Comparison of ENCODE assay signal across 10 mouse cellular contexts in genomic region chr5:111675673-111676261, GRCm38 (mm10). TPM values are rescaled to one million over a fixed set of nuclear protein-coding genes. Genes with fewer than 3 reads are reported as not detected.
DNase-seq lines count a peak whose midpoint lies in the region; ATAC-seq and TF ChIP-seq lines count a peak whose summit lies in the region.
"Had no signal": no experiment of that assay in that cellular context is flagged by ENCODE, and none has a peak within 500 bp of the region (broad histone marks: within the 10 kb centered on the region; RNA-seq: fewer than 3 reads in every experiment).

No protein-coding gene starts in this region.

- H3K4me1 ChIP-seq in embryonic facial prominence, embryonic 13.5 days, result peaks cover 79% of the 10 kb centered on the region
- peaks cover 30% of the 10 kb centered on the region for H3K4me1 ChIP-seq in heart, embryonic 10.5 days
- peaks cover 9% of the 10 kb centered on the region; the same call in 1 of the 2 replicates for H3K4me1 ChIP-seq in lung, postnatal 0 days (ENCODE audit: insufficient read depth, low read depth, low read length)
- H3K4me1 ChIP-seq in stomach, embryonic 16.5 days (ENCODE audit: control insufficient read depth, insufficient read depth, low read length), result peaks cover 30% of the 10 kb centered on the region

- no peaks in the 10 kb centered on the region for H3K36me3 ChIP-seq in embryonic facial prominence, embryonic 13.5 days
- no peaks in the 10 kb centered on the region for H3K36me3 ChIP-seq in heart, embryonic 10.5 days
- H3K36me3 ChIP-seq in lung, postnatal 0 days (ENCODE audit: insufficient read depth, low read length), result no peaks in the 10 kb centered on the region
- H3K36me3 ChIP-seq in stomach, embryonic 16.5 days (ENCODE audit: control insufficient read depth, insufficient read depth, low read length), result no peaks in the 10 kb centered on the region

- no peaks in the 10 kb centered on the region; the same call in 1 of the 2 replicates for H3K27me3 ChIP-seq in embryonic facial prominence, embryonic 13.5 days
- peaks cover 58% of the 10 kb centered on the region for H3K27me3 ChIP-seq in heart, embryonic 10.5 days (ENCODE audit: insufficient read depth, poor library complexity, severe bottlenecking)
- no peaks in the 10 kb centered on the region for H3K27me3 ChIP-seq in lung, postnatal 0 days (replicated peaks; ENCODE audit: insufficient read depth, low read length)
- no peaks in the 10 kb centered on the region for H3K27me3 ChIP-seq in stomach, embryonic 16.5 days (ENCODE audit: control insufficient read depth, insufficient read depth, low read length)

- no peaks in the 10 kb centered on the region for H3K9me3 ChIP-seq in embryonic facial prominence, embryonic 13.5 days
- no peaks in the 10 kb centered on the region for H3K9me3 ChIP-seq in heart, embryonic 10.5 days
- H3K9me3 ChIP-seq in lung, postnatal 0 days (ENCODE audit: low read length), result no peaks in the 10 kb centered on the region
- H3K9me3 ChIP-seq in stomach, embryonic 16.5 days (replicated peaks; ENCODE audit: control insufficient read depth, low read length), result no peaks in the 10 kb centered on the region

- no peak overlapping the region for H3K9ac ChIP-seq in embryonic facial prominence, embryonic 13.5 days
- H3K9ac ChIP-seq in lung, postnatal 0 days (replicated peaks; ENCODE audit: low read depth), result no peak overlapping the region
- H3K9ac ChIP-seq in stomach, embryonic 16.5 days (ENCODE audit: low read length), result peak overlapping the region; percentile 44

- no peak overlapping the region for H3K4me3 ChIP-seq in embryonic facial prominence, embryonic 13.5 days
- no peak overlapping the region for H3K4me3 ChIP-seq in heart, embryonic 10.5 days
- H3K4me3 ChIP-seq in lung, postnatal 0 days (ENCODE audit: low read depth, low read length), result no peak overlapping the region
- H3K4me3 ChIP-seq in stomach, embryonic 16.5 days (replicated peaks; ENCODE audit: low read length), result no peak overlapping the region

- DNase-seq in left cerebral cortex, postnatal 14 days (ENCODE audit: low spot score in 2 of 2), result peak; percentile 48 to 51
- no peak for DNase-seq in left cerebral cortex, adult 8-10 months (ENCODE audit: low spot score in 2 of 2)
- DNase-seq in heart, embryonic 10.5 days (ENCODE audit: low spot score), result peak; percentile 86
- peak; percentile 61 to 73 for DNase-seq in kidney, adult 8-10 months
- DNase-seq in lung, postnatal 0 days (ENCODE audit: low spot score), result peak; percentile 88

- 4% methylated on average over 8 of the region's 8 CpGs for WGBS in embryonic facial prominence, embryonic 13.5 days
- 15% methylated on average over 8 of the region's 8 CpGs for WGBS in heart, embryonic 10.5 days
- WGBS in lung, postnatal 0 days, result 9% methylated on average over 8 of the region's 8 CpGs
- 7% methylated on average over 8 of the region's 8 CpGs for WGBS in stomach, embryonic 16.5 days

- intact Hi-C loops in left cerebral cortex, postnatal 14 days (cut with DNase I), result no loop called here

- no peak for TF ChIP-seq EP300 in lung, postnatal 0 days (IDR thresholded peaks at IDR 0.05)

- peak; percentile 69 for TF ChIP-seq CTCF in lung, postnatal 0 days (IDR thresholded peaks at IDR 0.05)

- peak overlapping the region; percentile 80 for H3K27ac ChIP-seq in embryonic facial prominence, embryonic 13.5 days
- H3K27ac ChIP-seq in heart, embryonic 10.5 days, result peak overlapping the region; percentile 70
- H3K27ac ChIP-seq in lung, postnatal 0 days (ENCODE audit: low read length), result peak overlapping the region; percentile 51
- H3K27ac ChIP-seq in stomach, embryonic 16.5 days (ENCODE audit: low read length), result peak overlapping the region; percentile 86

- H3K4me2 ChIP-seq in embryonic facial prominence, embryonic 13.5 days, result peak overlapping the region; percentile 14; the same call in 1 of the 2 replicates
- H3K4me2 ChIP-seq in lung, postnatal 0 days (replicated peaks; ENCODE audit: low read depth, low read length), result no peak overlapping the region
- H3K4me2 ChIP-seq in stomach, embryonic 16.5 days (ENCODE audit: low read depth, low read length), result no peak overlapping the region

- peak; percentile 82 for ATAC-seq in embryonic facial prominence, embryonic 13.5 days (ENCODE audit: insufficient number of reproducible peaks, insufficient read depth, low FRiP score, low TSS enrichment, low read depth)
- ATAC-seq in lung, postnatal 0 days, result peak; percentile 85
- peak; percentile 87 for ATAC-seq in stomach, embryonic 16.5 days (ENCODE audit: insufficient read depth, low FRiP score)
- no peak for ATAC-seq in CD4-positive, CD25-positive, alpha-beta regulatory T cell, adult 4 months

RNA-seq across cellular contexts. Expression of gene Gm26897, which starts 58.0 kb away (rescaled TPM):
- not detected for total RNA-seq in left cerebral cortex, postnatal 14 days (2021)
- total RNA-seq in left cerebral cortex, adult 8-10 months (2022), result not detected
- not detected in 2 replicates for polyA plus RNA-seq in embryonic facial prominence, embryonic 13.5 days (2015; fragmentation: Nextera tagmentation; extraction: Ambion mirVana)
- not detected in 2 replicates for polyA plus RNA-seq in heart, embryonic 10.5 days (2016; fragmentation: Nextera tagmentation; extraction: Ambion mirVana)
- polyA plus RNA-seq in lung, postnatal 0 days (2015; fragmentation: Nextera tagmentation; extraction: Ambion mirVana), result not detected in 2 replicates
- polyA plus RNA-seq in stomach, embryonic 16.5 days (2015; fragmentation: Nextera tagmentation; extraction: Ambion mirVana), result not detected in 2 replicates
- polyA plus RNA-seq in CD4-positive, CD25-positive, alpha-beta regulatory T cell, adult 4 months (2017; shearing (Covaris generic)), result not detected
- total RNA-seq: layer of hippocampus, adult 18-20 months; MEL had no signal

Comparison
In these comparisons a context has a peak if more than half of its experiments do, and no peak if none do; other contexts are left out.
1. DNase-seq: peak in left cerebral cortex, postnatal 14 days (2 of 2), heart, embryonic 10.5 days (single experiment), kidney, adult 8-10 months (2 of 2) and lung, postnatal 0 days (single experiment); none in left cerebral cortex, adult 8-10 months (0 of 2).
2. Peak in every context shown above with its lines, with median percentiles within 50 percentile points of each other: H3K27ac ChIP-seq.